Mouse (Mus musculus): ENCODE results near the gene Stambp. TPM values are rescaled to one million over a fixed set of nuclear protein-coding genes. Genes with fewer than 3 reads are reported as not detected.

Stambp gene
- total RNA-seq, 1 experiment = 2.0 TPM

DNA sequence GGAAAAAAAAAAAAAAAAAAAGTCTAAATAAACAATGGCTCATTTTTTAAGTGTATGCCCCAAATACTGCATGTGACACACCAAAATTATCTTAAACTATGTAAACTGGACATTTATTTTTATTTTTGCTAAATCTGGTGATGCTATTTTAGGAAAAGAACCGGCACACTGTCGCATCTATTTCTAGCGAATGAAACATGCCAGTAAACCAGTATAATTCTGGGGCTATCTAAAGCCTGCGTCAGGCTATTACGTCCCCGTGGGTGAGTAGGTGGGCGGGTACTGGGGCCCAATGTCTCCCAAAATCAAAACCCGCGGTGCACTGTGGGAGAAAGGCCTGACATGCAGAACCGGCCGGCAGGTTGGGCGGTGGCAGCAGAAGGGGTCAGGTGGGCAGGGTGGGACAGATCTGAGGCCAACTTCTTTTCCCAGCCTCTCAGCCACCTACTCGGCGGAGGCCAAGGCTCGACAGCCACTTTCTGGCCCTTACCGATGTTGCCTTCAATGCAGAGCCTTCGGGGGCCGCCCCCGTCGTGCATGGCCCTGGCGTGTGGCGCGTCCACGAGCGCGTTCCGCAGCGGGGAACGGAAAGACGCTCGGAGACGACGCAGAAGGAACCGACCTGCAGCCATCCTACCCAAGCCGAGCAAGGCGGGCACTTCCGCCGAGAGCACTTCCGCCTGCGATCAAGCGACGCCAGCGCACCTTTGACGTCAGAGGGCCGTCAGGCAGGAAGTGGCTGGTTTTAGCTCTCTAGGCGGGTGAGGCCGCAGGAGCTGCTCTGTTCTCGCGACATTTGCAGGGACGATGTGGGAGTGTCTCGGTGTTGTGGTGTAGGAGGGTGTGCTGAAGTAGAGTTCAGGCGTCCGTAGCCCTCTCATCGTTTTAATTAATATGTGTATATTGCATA, 66.0 kb downstream of the Stambp start, which contains the start of gene Dguok:
Gene Dguok (minus strand): TSS at position 712 of the 910 bp plus-strand sequence.
- TF ChIP-seq MAFK (IDR thresholded peaks at IDR 0.05; ENCODE audit: insufficient read depth, low read depth, low read length) = no peak
- TF ChIP-seq HCFC1 (IDR thresholded peaks at IDR 0.05; ENCODE audit: borderline replicate concordance, insufficient read depth, low read length) = peak; percentile 86
- peak; percentile 98 for TF ChIP-seq CHD2 (IDR thresholded peaks at IDR 0.05; ENCODE audit: low read depth, low read length)
- DNase-seq (ENCODE audit: low read depth, low spot score) = peak; percentile 91
- no peaks in the 10 kb centered on the region for H3K36me3 ChIP-seq (ENCODE audit: control insufficient read depth, insufficient read depth, low read length, poor library complexity, severe bottlenecking)
- peak within 1 kb of the TSS; percentile 83 to 99 for H3K4me3 ChIP-seq (ENCODE audit: insufficient read depth in 1 of 2, low read depth in 1 of 2, low read length in 2 of 2, poor library complexity in 1 of 2, severe bottlenecking in 1 of 2)
- no peaks in the 10 kb centered on the region for H3K9me3 ChIP-seq (ENCODE audit: control insufficient read depth, insufficient read depth, low read depth, low read length)
- in situ Hi-C loops (cut with MboI; ENCODE audit: low sequenced_read_pairs in 2 of 2, unreplicated experiment in 2 of 2) = no loop called here
- peak within 1 kb of the TSS; percentile 98 for H3K9ac ChIP-seq (ENCODE audit: insufficient read depth, low read depth, low read length, poor library complexity, severe bottlenecking)
- peak within 1 kb of the TSS; percentile 72; the same call in 1 of the 2 replicates for H3K27ac ChIP-seq (ENCODE audit: insufficient read depth, low read depth, low read length, poor library complexity, severe bottlenecking)
- H3K4me1 ChIP-seq (ENCODE audit: control insufficient read depth in 2 of 2, insufficient read depth in 2 of 2, low read length in 2 of 2, poor library complexity in 1 of 2) = peaks cover 0 to 3% of the 10 kb centered on the region in 2 experiments; a peak in 1 of 4 replicates

GRCm38 (mm10) chr6:83505554-83505953, 67.0 kb downstream of the Stambp start:
- Histone ChIP-seq H3K4me1 (ENCODE audit: control insufficient read depth in 2 of 2, insufficient read depth in 2 of 2, low read length in 2 of 2, poor library complexity in 1 of 2) (peaks cover 0 to 3% of the 10 kb centered on the region in 2 experiments; a peak in 1 of 4 replicates), H3K27ac (ENCODE audit: insufficient read depth, low read depth, low read length, poor library complexity, severe bottlenecking) (no peak overlapping the region), H3K36me3 (ENCODE audit: control insufficient read depth, insufficient read depth, low read length, poor library complexity, severe bottlenecking) (no peaks in the 10 kb centered on the region), H3K9ac (ENCODE audit: insufficient read depth, low read depth, low read length, poor library complexity, severe bottlenecking) (0 out of 2 replicates have a peak overlapping the region, but pooled peaks have one; percentile 52), H3K4me3 (ENCODE audit: insufficient read depth in 1 of 2, low read depth in 1 of 2, low read length in 2 of 2, poor library complexity in 1 of 2, severe bottlenecking in 1 of 2) (peak overlapping the region in 1 of 2 experiments; percentile 83; a peak in 2 of 4 replicates), H3K9me3 (ENCODE audit: control insufficient read depth, insufficient read depth, low read depth, low read length) (no peaks in the 10 kb centered on the region)
- in situ Hi-C loops (cut with MboI; ENCODE audit: low sequenced_read_pairs in 2 of 2, unreplicated experiment in 2 of 2) = no loop called here
- no peak for TF ChIP-seq CHD2 (IDR thresholded peaks at IDR 0.05; ENCODE audit: low read depth, low read length)
- no peak for TF ChIP-seq ZC3H11A (IDR thresholded peaks at IDR 0.05; ENCODE audit: borderline replicate concordance, low read depth, low read length)
- no peak for TF ChIP-seq MAFK (IDR thresholded peaks at IDR 0.05; ENCODE audit: insufficient read depth, low read depth, low read length)
- no peak for TF ChIP-seq ZNF384 (IDR thresholded peaks at IDR 0.05; ENCODE audit: low read depth, low read length)
- no peak for TF ChIP-seq HCFC1 (IDR thresholded peaks at IDR 0.05; ENCODE audit: borderline replicate concordance, insufficient read depth, low read length)
- DNase-seq (ENCODE audit: low read depth, low spot score) = no peak

GRCm38 (mm10) chr6:83503361-83503760, 69.2 kb downstream of the Stambp start:
- Histone ChIP-seq H3K4me3 (ENCODE audit: insufficient read depth in 1 of 2, low read depth in 1 of 2, low read length in 2 of 2, poor library complexity in 1 of 2, severe bottlenecking in 1 of 2) (no peak overlapping the region), H3K9ac (ENCODE audit: insufficient read depth, low read depth, low read length, poor library complexity, severe bottlenecking) (no peak overlapping the region), H3K36me3 (ENCODE audit: control insufficient read depth, insufficient read depth, low read length, poor library complexity, severe bottlenecking) (no peaks in the 10 kb centered on the region), H3K4me1 (ENCODE audit: control insufficient read depth in 2 of 2, insufficient read depth in 2 of 2, low read length in 2 of 2, poor library complexity in 1 of 2) (peaks cover 0 to 3% of the 10 kb centered on the region in 2 experiments; a peak in 1 of 4 replicates), H3K9me3 (ENCODE audit: control insufficient read depth, insufficient read depth, low read depth, low read length) (no peaks in the 10 kb centered on the region), H3K27ac (ENCODE audit: insufficient read depth, low read depth, low read length, poor library complexity, severe bottlenecking) (no peak overlapping the region)
- no peak for DNase-seq (ENCODE audit: low read depth, low spot score)
- in situ Hi-C loops (cut with MboI; ENCODE audit: low sequenced_read_pairs in 2 of 2, unreplicated experiment in 2 of 2) = no loop called here
- TF ChIP-seq HCFC1 (IDR thresholded peaks at IDR 0.05; ENCODE audit: borderline replicate concordance, insufficient read depth, low read length) (no peak), CHD2 (IDR thresholded peaks at IDR 0.05; ENCODE audit: low read depth, low read length) (no peak), ZNF384 (IDR thresholded peaks at IDR 0.05; ENCODE audit: low read depth, low read length) (no peak), MAFK (IDR thresholded peaks at IDR 0.05; ENCODE audit: insufficient read depth, low read depth, low read length) (no peak), ZC3H11A (IDR thresholded peaks at IDR 0.05; ENCODE audit: borderline replicate concordance, low read depth, low read length) (no peak)

- in situ Hi-C loops (cut with MboI; ENCODE audit: low sequenced_read_pairs in 2 of 2, unreplicated experiment in 2 of 2) = no loop called here
- no peaks in the 10 kb centered on the region for H3K36me3 ChIP-seq (ENCODE audit: control insufficient read depth, insufficient read depth, low read length, poor library complexity, severe bottlenecking)
- H3K9me3 ChIP-seq (ENCODE audit: control insufficient read depth, insufficient read depth, low read depth, low read length) = no peaks in the 10 kb centered on the region
- H3K4me3 ChIP-seq (ENCODE audit: insufficient read depth in 1 of 2, low read depth in 1 of 2, low read length in 2 of 2, poor library complexity in 1 of 2, severe bottlenecking in 1 of 2) = no peak overlapping the region
- no peak for DNase-seq (ENCODE audit: low read depth, low spot score)
- peaks cover 0 to 3% of the 10 kb centered on the region in 2 experiments; a peak in 1 of 4 replicates for H3K4me1 ChIP-seq (ENCODE audit: control insufficient read depth in 2 of 2, insufficient read depth in 2 of 2, low read length in 2 of 2, poor library complexity in 1 of 2)
- no peak overlapping the region for H3K27ac ChIP-seq (ENCODE audit: insufficient read depth, low read depth, low read length, poor library complexity, severe bottlenecking)
- H3K9ac ChIP-seq (ENCODE audit: insufficient read depth, low read depth, low read length, poor library complexity, severe bottlenecking) = no peak overlapping the region
- TF ChIP-seq MAFK (IDR thresholded peaks at IDR 0.05; ENCODE audit: insufficient read depth, low read depth, low read length) = no peak
- TF ChIP-seq HCFC1 (IDR thresholded peaks at IDR 0.05; ENCODE audit: borderline replicate concordance, insufficient read depth, low read length) = no peak
- TF ChIP-seq ZC3H11A (IDR thresholded peaks at IDR 0.05; ENCODE audit: borderline replicate concordance, low read depth, low read length) = no peak
- no peak for TF ChIP-seq ZNF384 (IDR thresholded peaks at IDR 0.05; ENCODE audit: low read depth, low read length)
Observed at GRCm38 (mm10) chr6:83502656-83503055, 69.9 kb downstream of the Stambp start.

Measured in ES-E14 (cell line).